Mouse (Mus musculus): ENCODE measurements around the gene Cadps2.

- TF ChIP-seq CTCF (IDR thresholded peaks at IDR 0.05; ENCODE audit: borderline replicate concordance, insufficient read depth, low read length) (no peak), POLR2A (IDR thresholded peaks at IDR 0.05; ENCODE audit: low read depth, low read length) (no peak)
Measured at GRCm38 (mm10) chr6:23410256-23411049, 428.8 kb downstream of the Cadps2 start.
